Mouse (Mus musculus): ENCODE results near the gene Adam17. TPM values are rescaled to one million over a fixed set of nuclear protein-coding genes. Genes with fewer than 3 reads are reported as not detected.
A peak's percentile ranks its signal among the peaks of the same experiment; 100 is the strongest.

The Adam17 gene
- polyA plus RNA-seq, 1 experiment from 2014 or later = 16.3 TPM

DNA sequence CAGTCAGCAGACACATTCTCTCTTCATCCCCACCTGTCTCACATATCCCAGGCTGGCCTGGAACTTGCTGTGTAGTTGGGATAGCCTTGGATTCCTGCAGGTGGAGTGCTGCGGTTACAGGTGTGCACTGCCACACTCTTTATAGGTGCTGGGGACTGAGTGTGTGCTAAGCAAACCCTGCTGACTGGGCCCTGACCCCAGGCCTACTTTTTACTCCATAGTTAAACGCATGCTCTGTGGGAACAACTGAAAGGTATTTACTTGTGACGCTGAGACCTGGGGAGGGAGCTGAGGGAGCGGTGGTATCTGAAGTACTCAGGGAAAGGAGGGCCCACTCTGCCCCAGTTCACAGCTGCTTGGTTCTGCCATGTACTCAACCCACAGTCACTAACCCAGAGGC, 51.1 kb downstream of the Adam17 start:
- Histone ChIP-seq H3K27ac (ENCODE audit: low read length) (no peak overlapping the region), H3K4me3 (ENCODE audit: low read depth, low read length) (no peak overlapping the region), H3K9me3 (replicated peaks; ENCODE audit: control insufficient read depth, low read length) (no peaks in the 10 kb centered on the region), H3K36me3 (ENCODE audit: control insufficient read depth, insufficient read depth) (peaks cover 9% of the 10 kb centered on the region), H3K9ac (ENCODE audit: low read depth, low read length) (no peak overlapping the region), H3K4me2 (ENCODE audit: low read depth, low read length) (no peak overlapping the region), H3K27me3 (ENCODE audit: control insufficient read depth, insufficient read depth, low read depth, low read length) (no peaks in the 10 kb centered on the region), H3K4me1 (ENCODE audit: control insufficient read depth, low read depth, low read length) (peaks cover 8% of the 10 kb centered on the region)
- WGBS (ENCODE audit: insufficient replicate concordance) = 72% methylated on average over 4 of the region's 4 CpGs
- ATAC-seq (ENCODE audit: low read depth) = no peak

DNA sequence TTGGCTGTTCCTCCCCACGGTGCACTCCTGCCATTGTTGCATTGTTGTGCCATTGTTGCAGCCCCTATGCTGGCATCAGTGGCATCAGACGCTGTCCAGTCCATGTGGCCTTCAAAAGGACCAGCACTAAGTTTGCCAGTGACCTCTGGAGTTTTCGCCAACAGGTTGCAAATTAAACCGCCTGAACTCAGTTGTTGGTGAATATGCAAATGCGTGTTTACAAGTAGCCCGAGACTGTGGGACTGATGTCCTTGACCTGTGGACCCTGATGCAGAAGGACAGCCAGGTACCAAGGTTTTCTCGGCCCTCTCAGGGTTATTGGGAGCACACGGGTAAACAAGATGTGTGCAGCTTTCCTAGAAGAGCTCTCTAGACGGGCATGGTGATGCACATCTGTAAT, 52.3 kb downstream of the Adam17 start:
- H3K27ac ChIP-seq (ENCODE audit: low read length) = no peak overlapping the region

DNA sequence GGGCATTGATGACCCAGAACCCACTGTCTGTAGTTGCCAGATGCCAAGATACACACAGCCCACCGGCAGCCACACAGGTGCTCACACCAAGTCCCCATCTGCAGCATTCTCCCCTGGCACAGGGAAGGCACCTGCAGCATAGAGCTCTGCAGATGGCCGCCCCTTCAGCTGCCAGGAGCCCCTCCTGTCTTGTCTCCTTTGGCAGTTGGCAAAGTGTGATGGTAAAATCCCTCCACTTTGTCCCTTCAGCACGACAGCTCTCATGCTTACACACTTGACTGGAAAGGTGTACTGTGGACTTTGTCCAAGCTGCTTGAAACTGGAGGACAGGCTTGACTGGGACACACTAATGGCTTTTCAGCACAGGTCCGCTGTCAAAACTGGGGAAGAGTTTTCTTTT, 53.1 kb downstream of the Adam17 start:
- peaks cover 3% of the 10 kb centered on the region for H3K36me3 ChIP-seq (ENCODE audit: control insufficient read depth, insufficient read depth)
- peaks cover 18% of the 10 kb centered on the region for H3K4me1 ChIP-seq (ENCODE audit: control insufficient read depth, low read depth, low read length)
- WGBS (ENCODE audit: insufficient replicate concordance) = 72% methylated on average over 4 of the region's 4 CpGs
- no peak overlapping the region for H3K9ac ChIP-seq (ENCODE audit: low read depth, low read length)
- H3K4me3 ChIP-seq (ENCODE audit: low read depth, low read length) = no peak overlapping the region
- H3K9me3 ChIP-seq (replicated peaks; ENCODE audit: control insufficient read depth, low read length) = no peaks in the 10 kb centered on the region
- 0 out of 2 replicates have a peak overlapping the region, but pooled peaks have one; percentile 15 for H3K27ac ChIP-seq (ENCODE audit: low read length)
- H3K27me3 ChIP-seq (ENCODE audit: control insufficient read depth, insufficient read depth, low read depth, low read length) = no peaks in the 10 kb centered on the region
- ATAC-seq (ENCODE audit: low read depth) = no peak
- no peak overlapping the region for H3K4me2 ChIP-seq (ENCODE audit: low read depth, low read length)

More for the DNA sequence above, 52.3 kb downstream of the Adam17 start:
- Histone ChIP-seq H3K4me3 (ENCODE audit: low read depth, low read length) (no peak overlapping the region), H3K9ac (ENCODE audit: low read depth, low read length) (no peak overlapping the region), H3K36me3 (ENCODE audit: control insufficient read depth, insufficient read depth) (peaks cover 9% of the 10 kb centered on the region), H3K4me1 (ENCODE audit: control insufficient read depth, low read depth, low read length) (peaks cover 14% of the 10 kb centered on the region), H3K4me2 (ENCODE audit: low read depth, low read length) (no peak overlapping the region), H3K9me3 (replicated peaks; ENCODE audit: control insufficient read depth, low read length) (no peaks in the 10 kb centered on the region), H3K27me3 (ENCODE audit: control insufficient read depth, insufficient read depth, low read depth, low read length) (no peaks in the 10 kb centered on the region)
- ATAC-seq (ENCODE audit: low read depth) = no peak
- 68% methylated on average over 9 of the region's 9 CpGs for WGBS (ENCODE audit: insufficient replicate concordance)

DNA sequence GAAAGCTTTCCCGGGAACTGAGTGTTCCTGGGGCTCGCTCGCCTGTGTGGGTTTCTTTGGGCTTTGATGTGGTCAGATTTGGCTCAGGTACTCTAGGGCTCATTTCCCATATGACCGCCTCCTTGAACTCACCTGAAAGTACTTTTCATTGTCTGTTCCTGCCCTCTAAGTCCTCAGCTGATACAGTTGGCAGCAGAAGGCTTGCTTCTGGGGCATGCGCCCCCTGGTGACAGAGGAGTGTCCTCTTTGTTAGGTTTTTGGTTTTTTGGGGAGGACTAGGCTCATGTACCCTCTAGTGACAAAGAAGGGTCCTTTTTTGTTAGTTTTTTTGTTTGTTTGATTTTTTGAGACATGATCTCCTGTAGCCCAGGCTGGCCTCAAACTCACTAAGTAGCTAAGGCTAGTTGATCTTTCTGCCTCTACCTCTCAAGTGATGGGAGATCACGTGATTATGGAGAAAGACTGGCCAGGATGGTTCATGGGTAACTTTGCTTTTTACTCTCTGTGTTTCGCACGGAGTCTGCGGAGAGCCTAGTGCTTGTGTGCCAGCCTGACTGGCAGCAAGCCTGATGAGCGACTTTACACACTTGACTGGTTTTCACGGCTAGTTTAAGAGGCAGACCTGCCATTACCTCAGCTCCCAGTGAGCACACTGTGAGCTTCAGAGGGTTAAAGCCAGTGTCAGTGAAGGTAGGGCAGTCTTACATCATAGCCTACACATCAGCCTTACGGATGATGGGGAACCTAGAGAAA, 55.1 kb downstream of the Adam17 start:
- Histone ChIP-seq H3K4me2 (ENCODE audit: low read depth, low read length) (no peak overlapping the region), H3K27ac (ENCODE audit: low read length) (no peak overlapping the region), H3K36me3 (ENCODE audit: control insufficient read depth, insufficient read depth) (peaks cover 6% of the 10 kb centered on the region; the same call in 1 of the 2 replicates), H3K27me3 (ENCODE audit: control insufficient read depth, insufficient read depth, low read depth, low read length) (no peaks in the 10 kb centered on the region), H3K9me3 (replicated peaks; ENCODE audit: control insufficient read depth, low read length) (no peaks in the 10 kb centered on the region), H3K4me1 (ENCODE audit: control insufficient read depth, low read depth, low read length) (peaks cover 18% of the 10 kb centered on the region), H3K9ac (ENCODE audit: low read depth, low read length) (no peak overlapping the region), H3K4me3 (ENCODE audit: low read depth, low read length) (no peak overlapping the region)
- ATAC-seq (ENCODE audit: low read depth) = no peak
- WGBS (ENCODE audit: insufficient replicate concordance) = 65% methylated on average over 12 of the region's 12 CpGs

DNA sequence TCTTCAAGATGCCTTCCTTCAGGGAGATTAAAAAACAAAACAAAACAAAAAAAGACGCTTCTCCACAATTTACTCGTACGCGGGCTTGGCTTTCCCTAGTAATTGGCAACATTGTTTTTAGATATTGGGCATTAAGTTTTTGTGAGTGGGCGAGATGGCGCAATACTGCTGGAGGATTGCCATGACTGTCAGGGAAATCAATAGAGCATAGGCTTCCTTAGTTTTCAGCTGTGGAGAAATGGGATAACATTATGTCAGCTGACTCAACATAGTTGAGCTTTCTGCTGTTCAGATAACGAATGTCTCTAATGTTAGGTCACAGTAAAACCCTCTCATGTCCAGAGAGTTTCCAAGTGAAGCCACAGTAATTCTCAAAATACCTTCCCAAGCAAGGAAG, 56.6 kb downstream of the Adam17 start:
- peak; percentile 28 for ATAC-seq (ENCODE audit: low read depth)
- H3K36me3 ChIP-seq (ENCODE audit: control insufficient read depth, insufficient read depth) = peaks cover 7% of the 10 kb centered on the region
- WGBS (ENCODE audit: insufficient replicate concordance) = 27% methylated on average over 7 of the region's 7 CpGs

DNA sequence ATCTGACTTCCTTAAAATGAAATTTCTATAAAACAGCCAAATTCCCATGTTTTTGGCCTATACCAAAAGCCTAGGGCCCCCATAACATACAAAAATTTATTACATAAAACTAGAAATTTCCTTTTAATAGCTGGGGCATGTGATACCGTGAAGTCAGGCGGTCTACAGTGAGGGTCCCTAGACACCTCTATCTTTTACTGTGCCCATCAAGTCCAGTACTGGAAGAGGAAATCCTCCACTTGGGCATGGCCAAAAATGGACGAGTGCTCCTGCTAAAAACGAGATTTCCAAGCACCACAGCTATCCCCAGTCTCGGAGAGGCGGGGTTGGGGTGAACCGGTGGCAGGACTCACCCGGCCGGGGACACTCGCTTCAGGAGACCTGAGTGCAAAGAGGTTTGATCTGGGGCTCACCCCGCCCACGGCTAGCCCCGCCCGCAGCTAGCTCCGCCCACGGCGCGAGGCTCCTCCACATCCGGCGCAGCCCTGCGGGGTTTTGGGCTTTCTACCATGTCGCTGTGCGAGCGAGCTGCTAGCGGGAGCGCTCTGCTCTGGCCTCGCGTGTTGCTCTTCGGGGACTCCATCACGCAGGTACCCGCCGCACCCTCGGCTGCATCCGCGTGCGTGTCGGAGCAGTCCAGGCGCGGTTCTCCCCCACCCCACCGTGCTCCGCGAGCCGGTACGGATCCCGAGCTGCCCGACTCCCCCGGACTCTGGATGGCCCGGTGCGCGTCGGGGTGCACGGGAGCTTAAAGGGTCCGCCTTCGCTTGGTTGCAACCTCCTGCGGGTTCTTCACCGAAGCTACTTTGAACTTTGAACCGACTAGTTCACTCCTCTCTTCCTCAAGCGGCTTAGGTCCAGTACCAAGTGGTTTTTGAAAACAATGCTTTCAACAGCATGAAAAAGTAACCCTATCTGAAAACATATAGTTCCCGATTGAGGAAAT, 57.2 kb downstream of the Adam17 start, which contains the start of gene Iah1:
Iah1 (plus strand) TSS at position 467 of the 946 bp plus-strand sequence.
- WGBS (ENCODE audit: insufficient replicate concordance) = 2% methylated on average over 59 of the region's 59 CpGs
- peak; percentile 95 for ATAC-seq (ENCODE audit: low read depth)
- H3K4me3 ChIP-seq (ENCODE audit: low read depth, low read length) = peak within 1 kb of the TSS; percentile 83
- no peaks in the 10 kb centered on the region for H3K9me3 ChIP-seq (replicated peaks; ENCODE audit: control insufficient read depth, low read length)
- H3K27ac ChIP-seq (ENCODE audit: low read length) = peak within 1 kb of the TSS; percentile 77
- H3K4me2 ChIP-seq (ENCODE audit: low read depth, low read length) = peak within 1 kb of the TSS; percentile 94
- H3K4me1 ChIP-seq (ENCODE audit: control insufficient read depth, low read depth, low read length) = peaks cover 18% of the 10 kb centered on the region
- H3K27me3 ChIP-seq (ENCODE audit: control insufficient read depth, insufficient read depth, low read depth, low read length) = no peaks in the 10 kb centered on the region
- peak within 1 kb of the TSS; percentile 82 for H3K9ac ChIP-seq (ENCODE audit: low read depth, low read length)
- H3K36me3 ChIP-seq (ENCODE audit: control insufficient read depth, insufficient read depth) = peaks cover 7% of the 10 kb centered on the region

More for the DNA sequence above, 56.6 kb downstream of the Adam17 start:
- Histone ChIP-seq H3K4me2 (ENCODE audit: low read depth, low read length) (peak overlapping the region; percentile 94), H3K4me3 (ENCODE audit: low read depth, low read length) (peak overlapping the region; percentile 83), H3K9me3 (replicated peaks; ENCODE audit: control insufficient read depth, low read length) (no peaks in the 10 kb centered on the region), H3K4me1 (ENCODE audit: control insufficient read depth, low read depth, low read length) (peaks cover 18% of the 10 kb centered on the region), H3K27ac (ENCODE audit: low read length) (peak overlapping the region; percentile 77), H3K9ac (ENCODE audit: low read depth, low read length) (peak overlapping the region; percentile 82), H3K27me3 (ENCODE audit: control insufficient read depth, insufficient read depth, low read depth, low read length) (no peaks in the 10 kb centered on the region)

DNA sequence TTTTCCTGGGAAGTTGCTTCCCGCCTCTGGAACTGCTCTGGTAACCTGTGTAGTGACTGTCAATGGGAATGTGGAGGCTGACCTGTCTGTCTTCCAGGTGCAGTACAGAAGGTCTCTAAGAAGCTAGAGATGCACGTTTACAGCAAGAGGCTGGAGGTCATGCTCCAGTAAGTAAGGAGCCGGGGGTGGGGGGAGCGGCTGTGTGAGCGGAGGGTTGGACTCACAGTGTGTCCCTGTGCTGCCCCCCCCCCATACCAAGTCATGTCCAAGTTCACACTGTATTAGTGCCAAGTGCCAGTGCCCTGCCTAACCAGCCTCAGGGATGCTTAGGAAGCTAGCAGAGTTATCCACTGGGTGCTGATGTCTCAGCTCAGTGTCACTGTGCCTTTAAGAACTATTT, 61.2 kb downstream of the Adam17 start:
- Histone ChIP-seq H3K27me3 (ENCODE audit: control insufficient read depth, insufficient read depth, low read depth, low read length) (no peaks in the 10 kb centered on the region), H3K36me3 (ENCODE audit: control insufficient read depth, insufficient read depth) (peaks cover 22% of the 10 kb centered on the region)
- 68% methylated on average over 5 of the region's 5 CpGs for WGBS (ENCODE audit: insufficient replicate concordance)

DNA sequence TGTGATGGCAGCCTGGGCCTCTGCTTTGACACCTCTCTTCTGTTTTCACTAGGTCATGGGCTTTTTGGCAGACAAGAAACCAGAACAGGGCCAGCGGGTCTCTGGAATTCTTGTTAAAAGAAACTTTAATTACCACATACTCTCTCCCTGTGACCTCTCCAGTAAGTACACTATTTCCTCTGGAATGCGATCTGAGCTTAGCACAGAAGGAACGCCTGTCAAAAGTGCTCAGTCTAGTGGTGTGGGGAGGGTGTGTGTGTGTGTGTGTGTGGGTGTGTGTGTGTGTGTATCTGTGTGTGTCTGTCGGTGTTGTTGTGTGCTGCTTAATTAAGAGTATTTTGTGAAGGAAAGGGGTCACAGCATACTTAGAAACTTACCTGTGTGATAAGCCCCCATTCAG, 66.7 kb downstream of the Adam17 start:
- 75% methylated on average over 4 of the region's 4 CpGs for WGBS (ENCODE audit: insufficient replicate concordance)
- no peaks in the 10 kb centered on the region for H3K9me3 ChIP-seq (replicated peaks; ENCODE audit: control insufficient read depth, low read length)
- peaks cover 20% of the 10 kb centered on the region for H3K36me3 ChIP-seq (ENCODE audit: control insufficient read depth, insufficient read depth)
- H3K4me2 ChIP-seq (ENCODE audit: low read depth, low read length) = no peak overlapping the region
- no peaks in the 10 kb centered on the region for H3K27me3 ChIP-seq (ENCODE audit: control insufficient read depth, insufficient read depth, low read depth, low read length)
- ATAC-seq (ENCODE audit: low read depth) = no peak
- H3K27ac ChIP-seq (ENCODE audit: low read length) = no peak overlapping the region
- H3K4me1 ChIP-seq (ENCODE audit: control insufficient read depth, low read depth, low read length) = peaks cover under 1% of the 10 kb centered on the region
- H3K9ac ChIP-seq (ENCODE audit: low read depth, low read length) = no peak overlapping the region
- H3K4me3 ChIP-seq (ENCODE audit: low read depth, low read length) = no peak overlapping the region

More for the DNA sequence above, 61.2 kb downstream of the Adam17 start:
- H3K9ac ChIP-seq (ENCODE audit: low read depth, low read length) = no peak overlapping the region
- H3K9me3 ChIP-seq (replicated peaks; ENCODE audit: control insufficient read depth, low read length) = no peaks in the 10 kb centered on the region
- no peak overlapping the region for H3K4me2 ChIP-seq (ENCODE audit: low read depth, low read length)
- peaks cover 9% of the 10 kb centered on the region for H3K4me1 ChIP-seq (ENCODE audit: control insufficient read depth, low read depth, low read length)
- no peak overlapping the region for H3K4me3 ChIP-seq (ENCODE audit: low read depth, low read length)
- H3K27ac ChIP-seq (ENCODE audit: low read length) = no peak overlapping the region
- no peak for ATAC-seq (ENCODE audit: low read depth)
